Mouse (Mus musculus) testis, adult 2 months (tissue): ENCODE results near the gene Hist4h4. TPM values are rescaled to one million over a fixed set of nuclear protein-coding genes. Genes with fewer than 3 reads are reported as not detected.

Source experiments
- H3K27ac ChIP-seq: fragments of 200-500 bp; 2 replicates; pipeline ENCODE4 v1.5.1; 2012; ENCODE audit warnings: low read depth, low read length; ENCODE audit not compliant: control insufficient read depth, insufficient read depth
- H3K27me3 ChIP-seq: fragments of 200-500 bp; 2 replicates; pipeline ENCODE4 v1.6.1; 2012; ENCODE audit warnings: mild to moderate bottlenecking, low read length, moderate library complexity; ENCODE audit not compliant: control insufficient read depth, insufficient read depth
- H3K36me3 ChIP-seq: fragments of 200-500 bp; 2 replicates; pipeline ENCODE4 v1.6.1; 2012; ENCODE audit warnings: mild to moderate bottlenecking, low read length; ENCODE audit not compliant: control insufficient read depth, insufficient read depth
- H3K4me1 ChIP-seq: fragments of 200-500 bp; 2 replicates; pipeline ENCODE4 v1.6.1; 2012; ENCODE audit warnings: low read length; ENCODE audit not compliant: control insufficient read depth, insufficient read depth
- H3K4me3 ChIP-seq: fragments of 200-500 bp; 2 replicates; pipeline ENCODE4 v1.5.1; 2012; ENCODE audit warnings: low read depth, mild to moderate bottlenecking, low read length, moderate library complexity, mixed read lengths; ENCODE audit not compliant: control insufficient read depth
- CTCF ChIP-seq: fragments of 200-500 bp; IDR thresholded peaks from 2 replicates; pipeline ENCODE4 v1.5.1; 2012; ENCODE audit warnings: low read depth, mild to moderate bottlenecking, inconsistent platforms, low read length, moderate library complexity; ENCODE audit not compliant: control insufficient read depth, insufficient read depth, insufficient replicate concordance
- POLR2A ChIP-seq: fragments of 200-500 bp; IDR thresholded peaks from 2 replicates; pipeline ENCODE4 v1.6.1; 2012; ENCODE audit warnings: low read depth, mild to moderate bottlenecking, inconsistent platforms, low read length, moderate library complexity; ENCODE audit not compliant: control insufficient read depth
- polyA plus RNA-seq: library from polyadenylated mRNA; depleted of rRNA; stranded (reverse); fragments of >200 nt; gene quantifications from 2 replicates; pipeline ENCODE4 v1.2.3, GENCODE M21; 2012; rRNA removed

Hist4h4 gene
- polyA plus RNA-seq, result 0.96 and 0.99 TPM in 2 replicates

DNA sequence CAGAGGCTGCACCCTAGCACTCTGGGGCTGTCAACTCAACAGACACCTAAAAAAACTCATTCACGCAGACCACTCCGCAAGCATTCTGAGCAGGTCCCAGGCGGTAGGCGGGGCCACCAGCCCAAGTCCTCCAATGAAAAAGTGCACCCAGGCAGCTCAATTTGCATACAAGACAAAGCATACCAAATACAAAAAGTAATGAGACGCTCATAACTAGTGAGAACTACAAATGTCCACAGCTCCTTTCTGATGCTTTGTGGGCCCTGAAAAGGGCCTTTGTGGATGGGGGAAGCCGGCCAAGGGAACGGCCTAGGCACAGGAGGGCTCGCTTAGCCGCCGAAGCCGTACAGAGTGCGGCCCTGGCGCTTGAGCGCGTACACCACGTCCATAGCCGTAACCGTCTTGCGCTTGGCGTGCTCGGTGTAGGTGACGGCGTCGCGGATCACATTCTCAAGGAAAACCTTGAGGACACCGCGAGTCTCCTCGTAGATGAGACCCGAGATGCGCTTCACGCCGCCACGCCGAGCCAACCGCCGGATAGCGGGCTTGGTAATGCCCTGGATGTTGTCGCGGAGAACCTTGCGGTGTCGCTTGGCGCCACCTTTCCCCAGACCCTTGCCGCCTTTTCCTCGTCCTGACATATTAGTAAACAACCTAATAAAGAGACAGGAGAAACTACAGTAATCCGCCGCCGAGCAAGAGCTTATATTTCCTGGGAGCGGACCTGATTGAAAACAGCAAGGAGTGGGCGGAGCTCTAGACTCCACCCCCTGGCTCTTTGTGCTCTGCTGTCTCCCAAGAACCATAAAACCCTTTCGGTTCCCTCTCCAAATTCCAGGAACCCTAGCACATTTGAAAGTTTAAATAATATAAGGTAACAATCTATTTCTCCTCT, at the start of gene Hist4h4:
Gene Hist4h4 (minus strand): TSS at position 677 of the 895 bp plus-strand sequence.
- no peaks in the 10 kb centered on the region for H3K27me3 ChIP-seq
- TF ChIP-seq POLR2A (peak; percentile 89), CTCF (0 out of 2 replicates have a peak, but pooled peaks have one; percentile 18)
- peak within 1 kb of the TSS; percentile 81 for H3K4me3 ChIP-seq
- peaks cover 11% of the 10 kb centered on the region for H3K4me1 ChIP-seq
- H3K27ac ChIP-seq, result peak within 1 kb of the TSS; percentile 92
- no peaks in the 10 kb centered on the region for H3K36me3 ChIP-seq

DNA sequence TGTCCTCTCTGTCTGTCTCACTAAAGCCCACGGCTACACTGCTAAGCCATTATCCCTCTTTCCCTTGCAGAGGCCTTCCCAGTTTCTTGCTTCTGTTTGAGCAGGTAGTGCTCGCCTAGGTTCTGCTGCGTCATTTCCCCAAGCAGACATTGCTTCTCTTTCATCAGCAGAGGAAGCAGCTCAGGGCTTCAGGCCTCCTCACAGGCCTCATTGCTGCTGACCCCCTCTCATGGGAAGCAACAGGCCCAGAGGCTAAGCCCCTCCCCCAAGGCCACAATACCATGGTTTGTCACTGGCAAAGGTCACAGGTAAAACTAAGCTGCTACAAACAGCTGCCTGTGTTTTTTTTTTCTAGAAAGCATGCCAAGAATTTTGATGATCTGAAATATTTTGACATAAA, 48.5 kb upstream of the Hist4h4 start:
- Histone ChIP-seq H3K4me3 (no peak overlapping the region), H3K4me1 (no peaks in the 10 kb centered on the region; the same call in 1 of the 2 replicates), H3K27ac (no peak overlapping the region), H3K36me3 (no peaks in the 10 kb centered on the region), H3K27me3 (no peaks in the 10 kb centered on the region)
- no peak for TF ChIP-seq POLR2A
- TF ChIP-seq CTCF, result no peak

DNA sequence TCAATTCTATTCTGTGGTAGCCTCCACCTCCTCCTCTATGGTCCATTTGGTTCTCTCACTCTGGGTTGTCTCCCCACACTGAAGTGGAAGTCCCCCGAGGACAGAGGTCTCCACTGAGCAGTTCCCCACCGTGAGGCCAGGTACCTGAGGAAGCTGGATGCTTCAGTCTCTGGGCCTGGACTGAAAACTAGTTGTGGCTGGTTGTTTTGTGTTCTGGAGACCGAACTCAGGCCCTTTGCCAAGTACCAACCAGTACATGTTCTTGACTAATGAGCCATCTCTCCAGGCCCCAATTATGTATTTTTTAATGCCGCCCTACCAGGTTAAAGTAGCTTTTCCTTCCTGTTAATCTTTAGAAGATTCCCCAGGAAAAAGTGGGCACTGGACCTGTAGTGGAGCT, 48.1 kb upstream of the Hist4h4 start:
- no peak for TF ChIP-seq POLR2A
- H3K4me3 ChIP-seq, result no peak overlapping the region
- H3K27ac ChIP-seq, result no peak overlapping the region
- no peaks in the 10 kb centered on the region; the same call in 1 of the 2 replicates for H3K4me1 ChIP-seq
- H3K27me3 ChIP-seq, result no peaks in the 10 kb centered on the region
- no peaks in the 10 kb centered on the region for H3K36me3 ChIP-seq

DNA sequence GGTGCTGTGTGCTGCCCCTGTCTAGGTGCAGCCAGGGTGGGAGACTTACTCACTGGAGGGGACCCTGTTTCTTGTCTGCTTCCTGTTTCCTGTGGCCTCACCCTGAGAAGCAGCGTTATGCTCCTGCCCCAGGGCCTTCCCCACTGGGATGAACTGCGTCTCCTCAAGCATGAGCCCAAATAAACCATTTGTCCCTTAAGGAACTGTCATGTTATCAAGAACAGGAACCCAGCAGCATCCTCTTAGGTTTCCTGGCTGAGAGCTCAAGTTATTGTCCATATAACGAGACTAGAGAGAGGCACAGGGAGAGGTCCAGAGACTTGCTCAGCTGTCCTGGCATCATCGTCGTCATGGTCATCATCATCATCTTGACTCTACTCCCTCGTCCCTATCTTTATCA, 46.1 kb upstream of the Hist4h4 start:
- no peak overlapping the region for H3K4me3 ChIP-seq
- H3K4me1 ChIP-seq, result no peaks in the 10 kb centered on the region

DNA sequence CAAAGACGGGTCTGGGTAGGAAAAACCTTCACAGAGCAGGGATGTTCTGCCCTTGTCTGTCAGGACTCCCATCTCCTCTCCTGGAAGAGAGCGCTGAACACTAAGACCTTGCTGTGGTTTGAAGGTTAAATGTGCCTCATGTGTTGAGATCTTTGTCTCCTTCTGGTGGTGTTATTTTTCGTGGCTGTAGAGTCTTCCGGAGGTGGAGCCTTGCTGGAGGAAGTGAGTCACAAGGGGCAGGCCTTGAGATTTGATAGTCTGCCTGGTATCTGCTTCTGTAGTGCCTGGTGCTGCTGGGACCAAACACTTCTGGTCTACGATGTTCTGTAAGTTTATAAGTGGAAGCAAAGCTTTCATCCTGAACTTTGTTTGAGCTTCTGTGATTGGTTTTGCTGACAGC, 44.8 kb upstream of the Hist4h4 start:
- Histone ChIP-seq H3K4me3 (no peak overlapping the region), H3K36me3 (no peaks in the 10 kb centered on the region), H3K27ac (no peak overlapping the region; the same call in 1 of the 2 replicates), H3K27me3 (no peaks in the 10 kb centered on the region), H3K4me1 (no peaks in the 10 kb centered on the region)
- TF ChIP-seq CTCF (no peak), POLR2A (no peak)

More for the DNA sequence above, 46.1 kb upstream of the Hist4h4 start:
- H3K27ac ChIP-seq, result no peak overlapping the region
- H3K36me3 ChIP-seq, result no peaks in the 10 kb centered on the region
- TF ChIP-seq POLR2A (no peak), CTCF (no peak)
- no peaks in the 10 kb centered on the region for H3K27me3 ChIP-seq

DNA sequence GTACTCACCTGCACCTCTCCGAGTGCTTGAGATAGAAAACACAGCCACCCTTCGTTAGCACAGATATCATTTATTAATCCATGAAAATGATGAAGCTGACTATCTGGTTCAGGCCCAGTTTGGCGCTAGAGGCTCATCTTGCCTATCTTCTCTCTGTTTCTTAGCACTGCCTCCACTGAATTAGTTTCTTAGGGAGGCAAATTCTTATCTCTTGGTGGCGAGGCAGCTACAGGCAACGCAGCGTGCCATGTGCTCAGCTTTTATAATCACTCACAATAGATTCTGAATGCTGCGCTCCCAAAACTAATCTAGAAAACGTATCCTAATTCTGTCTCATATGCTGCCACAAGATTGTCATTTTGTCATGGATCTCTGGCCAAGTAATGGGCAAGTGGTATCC, 44.2 kb upstream of the Hist4h4 start:
- H3K4me1 ChIP-seq, result no peaks in the 10 kb centered on the region
- H3K36me3 ChIP-seq, result no peaks in the 10 kb centered on the region
- no peak for TF ChIP-seq POLR2A
- TF ChIP-seq CTCF, result no peak
- H3K4me3 ChIP-seq, result no peak overlapping the region
- no peaks in the 10 kb centered on the region for H3K27me3 ChIP-seq
- H3K27ac ChIP-seq, result no peak overlapping the region; the same call in 1 of the 2 replicates

DNA sequence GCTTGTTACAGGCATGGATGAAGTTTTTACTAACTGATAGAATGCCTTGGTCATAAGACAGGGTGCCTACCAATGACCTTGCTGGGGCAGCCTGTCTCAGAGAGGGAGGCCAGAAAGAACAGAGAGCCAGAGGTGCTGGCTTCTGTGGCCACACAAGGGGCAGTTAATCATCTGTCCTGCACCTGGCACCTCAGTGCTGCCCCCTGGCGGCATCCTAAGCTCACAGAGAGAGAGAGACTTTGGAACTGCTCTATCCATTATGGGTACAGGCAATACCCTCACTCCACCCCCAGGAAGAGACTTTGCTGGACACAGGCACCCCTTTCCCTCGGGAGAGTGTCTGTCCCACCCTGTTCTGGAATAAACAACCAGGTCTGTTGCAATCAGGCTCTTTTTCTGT, 43.6 kb upstream of the Hist4h4 start:
- H3K4me3 ChIP-seq, result no peak overlapping the region

DNA sequence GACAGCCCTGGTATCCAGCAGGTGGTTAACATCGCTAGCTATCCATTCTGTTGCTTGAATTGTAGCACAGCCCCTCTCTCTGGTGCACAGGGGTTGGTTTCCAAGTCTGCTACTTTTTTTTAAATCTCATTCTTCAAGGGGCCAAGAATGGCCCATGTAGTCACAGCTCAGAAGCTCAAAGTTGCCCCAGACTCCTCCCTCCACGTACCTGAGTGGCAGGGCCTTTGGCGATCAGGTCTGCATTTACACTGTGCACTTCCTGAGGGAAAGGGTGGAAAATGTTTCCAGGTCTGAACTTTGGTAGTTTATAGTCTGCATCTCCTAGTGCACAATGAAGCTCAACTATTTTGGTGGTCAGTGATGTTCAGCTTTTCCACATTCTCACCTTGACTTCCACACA, 43.1 kb upstream of the Hist4h4 start:
- Histone ChIP-seq H3K4me3 (no peak overlapping the region), H3K27me3 (no peaks in the 10 kb centered on the region), H3K27ac (no peak overlapping the region), H3K4me1 (no peaks in the 10 kb centered on the region), H3K36me3 (no peaks in the 10 kb centered on the region)
- TF ChIP-seq POLR2A, result no peak
- TF ChIP-seq CTCF, result no peak

More for the DNA sequence above, 43.6 kb upstream of the Hist4h4 start:
- Histone ChIP-seq H3K4me1 (no peaks in the 10 kb centered on the region), H3K27me3 (no peaks in the 10 kb centered on the region), H3K36me3 (no peaks in the 10 kb centered on the region), H3K27ac (no peak overlapping the region)
- no peak for TF ChIP-seq POLR2A
- TF ChIP-seq CTCF, result peak; percentile 40; the same call in 1 of the 2 replicates
